Comparison of ENCODE assay signal across 1 mouse cellular context in the genomic region with DNA sequence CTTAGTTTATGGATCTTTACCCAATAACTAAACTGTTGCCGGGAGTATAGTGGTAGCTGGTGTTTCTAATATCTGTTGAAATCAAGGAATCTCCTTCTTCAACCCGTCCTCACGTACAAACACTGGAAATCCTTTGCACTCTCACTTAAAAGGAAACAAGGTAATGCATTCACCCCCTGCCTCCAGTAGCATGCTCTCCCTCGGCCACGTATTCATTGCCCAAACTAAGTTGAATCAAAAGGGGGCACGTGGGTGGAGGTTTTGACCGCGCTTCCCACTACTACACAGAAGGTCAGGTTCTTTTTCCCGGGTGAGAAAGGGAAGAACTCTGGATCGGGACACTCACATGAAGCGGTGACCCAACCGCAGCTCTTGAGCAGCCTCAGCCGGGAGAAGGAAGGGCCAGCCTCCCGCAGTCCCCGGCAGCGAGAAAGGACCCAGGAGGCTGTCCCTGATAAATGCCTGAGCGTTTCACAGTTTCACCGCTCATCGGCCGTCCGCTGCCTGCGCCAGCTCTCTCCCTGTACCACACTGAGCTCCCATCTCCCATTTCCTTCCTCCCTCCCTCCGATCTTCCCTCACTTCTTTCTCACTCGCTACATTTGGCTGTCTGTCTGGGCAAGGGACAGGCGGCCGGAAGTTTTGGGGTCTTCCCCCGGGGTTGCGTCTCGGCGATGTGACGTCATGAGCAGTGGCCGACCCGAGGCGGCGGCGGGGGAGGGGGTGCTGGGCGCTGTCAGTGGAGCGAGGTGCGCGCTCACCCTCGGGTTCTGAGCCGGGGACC.
TF ChIP-seq lines count a peak whose summit lies in the region.

A gene (plus strand): TSS at position 698 of the 784 bp plus-strand sequence.

TF ChIP-seq in MEL, 35 proteins besides CTCF, POLR2A, EP300 and RAD21 (continued from another document):
- TF ChIP-seq E2F4 (IDR thresholded peaks at IDR 0.05; ENCODE audit: borderline replicate concordance, low read depth, low read length) (no peak), MAZ (IDR thresholded peaks at IDR 0.05; ENCODE audit: low read depth, low read length) (peak; percentile 98), UBTF (IDR thresholded peaks at IDR 0.05; ENCODE audit: borderline replicate concordance, insufficient read depth, low read depth, low read length) (peak; percentile 84; the same call in 1 of the 2 replicates), TAL1 (IDR thresholded peaks at IDR 0.05; ENCODE audit: low read length) (no peak), KAT2A (conservative IDR thresholded peaks at IDR 0.05; ENCODE audit: low read depth, low read length) (peak; percentile 91), ELF1 (IDR thresholded peaks at IDR 0.05; ENCODE audit: low read depth, low read length) (peak; percentile 69), NELFE (IDR thresholded peaks at IDR 0.05; ENCODE audit: low read depth, low read length) (peak; percentile 78), TBP (IDR thresholded peaks at IDR 0.05; ENCODE audit: low read depth, low read length) (peak; percentile 37), MEF2A (IDR thresholded peaks at IDR 0.05; ENCODE audit: extremely low read depth, insufficient replicate concordance, low read depth, low read length, poor library complexity, severe bottlenecking) (no peak), CHD1 (IDR thresholded peaks at IDR 0.05; ENCODE audit: low read depth, low read length) (no peak), MXI1 (IDR thresholded peaks at IDR 0.05; ENCODE audit: low read depth, low read length) (peak; percentile 85), GABPA (IDR thresholded peaks at IDR 0.05; ENCODE audit: low read depth, low read length) (no peak; the same call in 1 of the 2 replicates), MYC (IDR thresholded peaks at IDR 0.05; ENCODE audit: low read depth, low read length) (peak; percentile 25; the same call in 1 of the 2 replicates), TCF12 (IDR thresholded peaks at IDR 0.05; ENCODE audit: low read depth, low read length) (0 out of 2 replicates have a peak, but pooled peaks have one; percentile 21), ZC3H11A (IDR thresholded peaks at IDR 0.05; ENCODE audit: low read depth, low read length) (0 out of 2 replicates have a peak, but pooled peaks have one; percentile 16), SIN3A (IDR thresholded peaks at IDR 0.05; ENCODE audit: low read length) (peak; percentile 95)
